Mouse (Mus musculus) forelimb bud, embryonic 11.5 days (tissue): Measurements from ENCODE around the gene Rasal1.

ENCODE experiments used
- DNase-seq: peaks from one replicate; pipeline ENCODE4 v3.0.0-alpha.2; 2012; ENCODE audit warnings: low read depth, low spot score

The Rasal1 gene

DNA sequence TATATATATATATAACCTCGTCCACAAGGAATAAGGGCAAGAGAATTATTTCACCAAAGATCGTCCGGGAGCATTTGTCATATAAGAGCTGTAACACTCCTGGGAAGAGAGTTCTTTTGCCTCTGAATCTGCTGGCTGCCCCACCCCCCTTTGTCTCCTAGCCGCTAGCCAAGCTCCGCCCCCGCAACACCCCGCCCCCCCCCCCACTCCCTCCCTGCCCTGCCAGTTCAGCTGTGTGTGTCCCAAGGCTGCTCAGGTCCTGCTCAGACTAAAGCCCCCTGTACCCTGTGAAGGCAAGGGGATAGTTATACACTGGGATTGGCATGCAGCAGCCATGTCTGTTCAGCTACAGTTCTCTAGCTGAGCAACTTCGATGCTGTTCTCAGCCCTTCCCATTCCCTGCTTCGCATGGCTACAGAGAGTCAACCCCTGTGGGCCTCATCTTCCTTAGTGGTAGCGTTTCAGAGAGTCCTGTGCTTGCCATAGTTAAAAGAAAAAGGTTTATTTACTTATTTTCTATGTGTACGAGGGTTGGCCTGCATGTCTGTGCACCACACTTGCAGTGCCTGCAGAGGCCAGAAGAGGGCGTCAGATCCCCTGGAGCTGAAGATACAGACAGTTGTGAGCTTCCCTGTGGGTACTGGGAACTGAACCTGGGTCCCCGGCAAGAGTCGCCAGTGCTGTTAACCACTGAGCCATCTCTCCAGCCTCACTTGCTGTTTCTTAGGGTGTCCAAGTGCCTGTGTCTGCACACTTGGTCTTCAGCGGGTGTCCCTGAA is 70.2 kb downstream of the Rasal1 start:
- no peak for DNase-seq

DNA sequence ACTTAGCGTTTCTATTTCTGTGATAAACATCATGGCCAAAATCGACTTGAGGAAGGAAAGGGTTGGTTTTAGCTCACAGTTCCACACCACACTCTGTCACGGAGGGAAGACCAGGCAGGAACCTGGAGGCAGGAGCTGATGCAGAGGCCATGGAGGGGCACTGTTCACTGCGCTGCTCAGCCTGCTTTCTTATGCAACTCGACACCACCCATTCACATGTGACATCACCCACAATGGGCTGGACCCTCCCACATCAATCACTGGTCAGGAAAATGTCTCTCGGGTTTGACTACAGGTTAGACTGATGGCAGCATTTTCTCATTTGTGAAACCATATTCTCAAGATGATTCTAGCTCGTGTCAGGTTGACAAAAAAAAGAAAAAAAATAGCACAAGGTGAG is 72.4 kb downstream of the Rasal1 start:
- no peak for DNase-seq

DNA sequence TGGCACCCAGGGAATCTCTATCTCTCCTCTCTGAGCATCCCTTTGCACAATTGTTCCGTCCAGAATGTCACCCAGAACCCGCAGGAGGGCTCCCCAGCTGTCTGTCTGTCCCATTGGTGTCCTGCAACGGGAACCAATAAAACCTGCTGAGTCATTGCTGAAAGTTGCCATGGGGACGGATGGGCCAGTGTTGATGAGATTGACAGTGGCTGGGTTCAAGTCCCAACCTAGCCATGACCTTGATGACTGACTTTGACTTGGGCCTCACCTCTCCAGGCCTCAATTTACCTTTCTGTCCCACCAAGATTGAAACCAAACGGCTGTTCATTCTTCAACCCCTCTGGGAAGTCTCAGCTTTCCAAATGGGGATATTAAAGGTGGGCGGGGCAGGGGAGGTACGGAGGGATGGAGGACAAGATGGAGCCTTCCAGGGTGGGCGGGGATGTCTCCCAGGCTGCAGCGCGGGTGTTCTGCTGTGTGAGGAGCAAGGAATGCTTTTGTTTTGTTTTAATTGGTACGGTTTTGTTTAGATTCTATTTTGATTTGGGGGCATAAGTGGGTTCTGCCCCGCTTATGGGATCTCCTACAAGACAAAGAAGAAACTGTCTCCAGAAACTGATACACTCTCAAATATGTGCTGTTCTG is 77.3 kb downstream of the Rasal1 start:
- DNase-seq, result no peak
